Mouse (Mus musculus): Measurements from ENCODE around the gene Ugt1a6a. TPM values are rescaled to one million over a fixed set of nuclear protein-coding genes. Genes with fewer than 3 reads are reported as not detected.

Ugt1a6a gene
- polyA plus RNA-seq, 1 experiment from 2014 or later: 0.35 TPM

- Histone ChIP-seq H3K27me3 (ENCODE audit: control insufficient read depth, insufficient read depth, low read length) (no peaks in the 10 kb centered on the region), H3K4me2 (ENCODE audit: low read depth, low read length, severe bottlenecking) (no peak overlapping the region), H3K27ac (ENCODE audit: low read depth, low read length) (no peak overlapping the region), H3K4me3 (ENCODE audit: low read depth, low read length) (no peak overlapping the region), H3K9me3 (ENCODE audit: control insufficient read depth, low read length) (peaks cover 97% of the 10 kb centered on the region), H3K4me1 (replicated peaks; ENCODE audit: control insufficient read depth, insufficient read depth, low read length) (no peaks in the 10 kb centered on the region), H3K36me3 (ENCODE audit: control insufficient read depth, insufficient read depth, low read length) (no peaks in the 10 kb centered on the region), H3K9ac (ENCODE audit: low read length) (no peak overlapping the region)
- ATAC-seq (replicated peaks; ENCODE audit: low FRiP score) (no peak), DNase-seq (ENCODE audit: low spot score) (no peak)
- WGBS: 63% methylated on average over 3 of the region's 3 CpGs
Measured at GRCm38 (mm10) chr1:88232664-88233380, 98.2 kb downstream of the Ugt1a6a start.

DNA sequence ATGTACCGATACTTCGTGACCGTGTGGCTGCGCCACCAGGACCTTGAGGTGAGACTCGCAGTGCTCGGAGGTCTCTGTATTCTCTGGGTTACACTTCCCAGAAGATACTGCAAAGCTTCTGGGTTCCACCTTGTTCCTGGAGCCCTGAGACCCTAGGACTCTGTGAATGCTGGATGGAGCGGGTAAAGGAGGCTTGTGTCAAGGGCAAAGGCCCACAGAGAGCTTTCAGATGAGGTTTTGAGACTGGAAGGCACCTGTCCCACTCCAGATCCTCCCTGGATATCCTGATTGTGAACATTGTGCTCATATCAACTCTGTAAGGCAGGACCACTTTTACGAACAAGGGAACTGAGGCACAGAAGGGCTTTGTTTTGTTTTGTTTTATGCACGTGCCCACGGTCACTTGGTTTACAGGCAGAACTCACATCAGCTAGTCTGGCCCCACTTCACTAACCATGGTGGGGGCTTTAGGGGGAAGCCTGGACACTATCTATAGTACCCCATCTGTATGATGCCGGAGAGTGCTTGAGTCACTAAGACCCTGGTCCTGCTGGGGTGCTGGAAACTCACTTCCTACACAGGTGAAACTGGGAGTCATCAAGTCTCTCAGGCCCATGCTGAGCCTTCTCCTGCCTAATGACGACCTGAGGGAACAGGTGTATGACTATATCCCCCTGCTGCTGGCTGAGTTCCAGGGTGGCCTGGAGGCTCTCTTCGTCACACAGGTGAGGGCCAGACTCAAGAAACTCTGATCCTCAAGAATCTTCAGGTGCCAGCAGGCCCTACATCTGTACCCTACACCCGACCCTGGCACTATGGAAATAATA is 99.0 kb downstream of the Ugt1a6a start:
- Histone ChIP-seq H3K36me3 (ENCODE audit: control insufficient read depth, insufficient read depth, low read length) (no peaks in the 10 kb centered on the region), H3K9ac (ENCODE audit: low read length) (no peak overlapping the region), H3K4me3 (ENCODE audit: low read depth, low read length) (no peak overlapping the region), H3K4me1 (replicated peaks; ENCODE audit: control insufficient read depth, insufficient read depth, low read length) (no peaks in the 10 kb centered on the region), H3K9me3 (ENCODE audit: control insufficient read depth, low read length) (peaks cover 96% of the 10 kb centered on the region), H3K27ac (ENCODE audit: low read depth, low read length) (no peak overlapping the region), H3K4me2 (ENCODE audit: low read depth, low read length, severe bottlenecking) (no peak overlapping the region), H3K27me3 (ENCODE audit: control insufficient read depth, insufficient read depth, low read length) (no peaks in the 10 kb centered on the region)
- no peak for ATAC-seq (replicated peaks; ENCODE audit: low FRiP score)
- WGBS: 71% methylated on average over 14 of the region's 14 CpGs
- no peak for DNase-seq (ENCODE audit: low spot score)

- WGBS: 64% methylated on average over 4 of the region's 4 CpGs
- Histone ChIP-seq H3K36me3 (ENCODE audit: control insufficient read depth, insufficient read depth, low read length) (no peaks in the 10 kb centered on the region), H3K9me3 (ENCODE audit: control insufficient read depth, low read length) (peaks cover 96% of the 10 kb centered on the region), H3K27ac (ENCODE audit: low read depth, low read length) (no peak overlapping the region), H3K27me3 (ENCODE audit: control insufficient read depth, insufficient read depth, low read length) (no peaks in the 10 kb centered on the region), H3K4me3 (ENCODE audit: low read depth, low read length) (no peak overlapping the region), H3K9ac (ENCODE audit: low read length) (no peak overlapping the region), H3K4me1 (replicated peaks; ENCODE audit: control insufficient read depth, insufficient read depth, low read length) (no peaks in the 10 kb centered on the region), H3K4me2 (ENCODE audit: low read depth, low read length, severe bottlenecking) (no peak overlapping the region)
- ATAC-seq (replicated peaks; ENCODE audit: low FRiP score): no peak
- DNase-seq (ENCODE audit: low spot score): no peak
Measured at GRCm38 (mm10) chr1:88234248-88234610, 99.6 kb downstream of the Ugt1a6a start.

- ATAC-seq (replicated peaks; ENCODE audit: low FRiP score) (no peak), DNase-seq (ENCODE audit: low spot score) (no peak)
- H3K27me3 ChIP-seq (ENCODE audit: control insufficient read depth, insufficient read depth, low read length): no peaks in the 10 kb centered on the region
- H3K4me1 ChIP-seq (replicated peaks; ENCODE audit: control insufficient read depth, insufficient read depth, low read length): no peaks in the 10 kb centered on the region
- 47% methylated on average over 5 of the region's 5 CpGs for WGBS
- H3K9me3 ChIP-seq (ENCODE audit: control insufficient read depth, low read length): peaks cover 96% of the 10 kb centered on the region
- H3K4me2 ChIP-seq (ENCODE audit: low read depth, low read length, severe bottlenecking): no peak overlapping the region
- no peak overlapping the region for H3K4me3 ChIP-seq (ENCODE audit: low read depth, low read length)
- no peaks in the 10 kb centered on the region for H3K36me3 ChIP-seq (ENCODE audit: control insufficient read depth, insufficient read depth, low read length)
- H3K27ac ChIP-seq (ENCODE audit: low read depth, low read length): no peak overlapping the region
- H3K9ac ChIP-seq (ENCODE audit: low read length): no peak overlapping the region
Measured at GRCm38 (mm10) chr1:88234646-88235045, 100.0 kb downstream of the Ugt1a6a start.

DNA sequence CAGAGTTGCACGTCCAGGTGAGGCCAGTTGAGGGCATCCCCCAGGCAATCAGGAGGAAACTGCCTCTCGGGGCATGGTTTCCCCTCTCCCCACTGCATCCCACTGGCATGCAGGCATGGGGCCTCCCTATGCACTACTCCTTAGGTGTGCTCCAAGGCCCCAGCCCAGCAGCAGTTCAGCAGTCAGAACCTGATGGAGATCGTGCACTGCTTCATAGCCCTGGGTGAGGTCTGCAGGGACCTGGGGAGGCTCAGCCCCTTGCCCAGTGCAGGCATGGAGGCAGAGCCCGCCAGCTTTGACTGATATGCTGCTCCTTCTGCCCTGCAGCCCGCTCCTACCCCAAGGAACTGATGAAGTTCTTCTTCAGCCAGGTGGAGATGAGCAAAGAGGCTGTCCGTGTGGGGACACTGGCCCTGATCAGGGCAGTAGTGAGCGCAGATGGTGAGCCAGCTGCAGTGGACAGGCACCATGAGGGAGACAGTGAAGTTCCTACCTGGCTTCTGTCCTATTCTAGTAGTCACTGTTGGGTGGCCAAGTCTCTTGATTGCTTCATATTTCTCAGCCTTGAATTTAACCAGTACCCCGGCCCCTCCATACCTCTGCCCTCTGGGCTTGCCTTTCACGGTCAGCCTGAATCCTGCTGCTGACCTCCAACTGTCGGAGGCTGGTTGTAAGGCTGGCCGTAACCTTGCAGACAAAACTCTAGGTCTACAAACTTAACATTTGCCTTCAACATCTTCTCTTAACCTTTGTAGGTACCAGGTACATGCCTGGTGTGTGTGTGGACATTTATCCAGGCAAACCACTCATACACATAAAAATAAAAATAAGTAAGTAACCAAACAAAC is 100.7 kb downstream of the Ugt1a6a start:
- Histone ChIP-seq H3K27ac (ENCODE audit: low read depth, low read length) (no peak overlapping the region), H3K9me3 (ENCODE audit: control insufficient read depth, low read length) (peaks cover 96% of the 10 kb centered on the region), H3K9ac (ENCODE audit: low read length) (no peak overlapping the region), H3K27me3 (ENCODE audit: control insufficient read depth, insufficient read depth, low read length) (no peaks in the 10 kb centered on the region), H3K4me3 (ENCODE audit: low read depth, low read length) (no peak overlapping the region), H3K4me1 (replicated peaks; ENCODE audit: control insufficient read depth, insufficient read depth, low read length) (no peaks in the 10 kb centered on the region), H3K36me3 (ENCODE audit: control insufficient read depth, insufficient read depth, low read length) (no peaks in the 10 kb centered on the region), H3K4me2 (ENCODE audit: low read depth, low read length, severe bottlenecking) (no peak overlapping the region)
- DNase-seq (ENCODE audit: low spot score): no peak
- 67% methylated on average over 11 of the region's 11 CpGs for WGBS
- no peak for ATAC-seq (replicated peaks; ENCODE audit: low FRiP score)

DNA sequence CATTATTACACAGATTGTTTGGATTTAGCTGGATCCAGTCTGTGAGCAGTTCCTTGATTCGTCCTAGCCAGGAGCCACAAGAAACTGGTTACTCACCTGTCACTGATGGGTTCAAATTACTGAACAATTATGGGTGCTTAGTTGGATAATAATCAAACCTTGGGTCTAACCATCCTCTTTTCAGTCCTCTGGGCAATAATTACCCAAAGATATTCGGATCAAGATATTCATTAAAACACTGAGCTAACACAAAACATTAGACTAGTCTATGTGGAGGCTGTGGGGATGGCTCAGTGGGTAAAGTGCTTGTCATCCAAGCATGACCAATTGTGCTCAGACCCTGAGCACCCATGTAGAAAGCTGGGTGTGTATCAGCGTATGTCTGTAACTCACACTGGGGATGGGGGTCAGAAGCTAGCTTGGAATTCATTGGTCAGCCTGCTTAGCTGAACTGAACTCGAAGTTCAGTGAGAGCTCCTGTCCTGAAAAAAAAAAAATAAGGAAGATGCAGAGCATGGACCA is 101.3 kb downstream of the Ugt1a6a start:
- Histone ChIP-seq H3K4me2 (ENCODE audit: low read depth, low read length, severe bottlenecking) (no peak overlapping the region), H3K4me1 (replicated peaks; ENCODE audit: control insufficient read depth, insufficient read depth, low read length) (no peaks in the 10 kb centered on the region), H3K36me3 (ENCODE audit: control insufficient read depth, insufficient read depth, low read length) (no peaks in the 10 kb centered on the region), H3K4me3 (ENCODE audit: low read depth, low read length) (no peak overlapping the region), H3K27ac (ENCODE audit: low read depth, low read length) (no peak overlapping the region), H3K9ac (ENCODE audit: low read length) (no peak overlapping the region), H3K9me3 (ENCODE audit: control insufficient read depth, low read length) (peaks cover 96% of the 10 kb centered on the region), H3K27me3 (ENCODE audit: control insufficient read depth, insufficient read depth, low read length) (no peaks in the 10 kb centered on the region)
- ATAC-seq (replicated peaks; ENCODE audit: low FRiP score) (no peak), DNase-seq (ENCODE audit: low spot score) (no peak)
- 69% methylated on average over 4 of the region's 4 CpGs for WGBS

GRCm38 (mm10) chr1:88237311-88237710 is 102.7 kb downstream of the Ugt1a6a start:
- H3K4me1 ChIP-seq (replicated peaks; ENCODE audit: control insufficient read depth, insufficient read depth, low read length): no peaks in the 10 kb centered on the region
- H3K4me3 ChIP-seq (ENCODE audit: low read depth, low read length): no peak overlapping the region
- WGBS: 80% methylated on average over 5 of the region's 5 CpGs
- no peak for ATAC-seq (replicated peaks; ENCODE audit: low FRiP score)
- no peaks in the 10 kb centered on the region for H3K36me3 ChIP-seq (ENCODE audit: control insufficient read depth, insufficient read depth, low read length)
- peaks cover 93% of the 10 kb centered on the region for H3K9me3 ChIP-seq (ENCODE audit: control insufficient read depth, low read length)
- H3K27me3 ChIP-seq (ENCODE audit: control insufficient read depth, insufficient read depth, low read length): no peaks in the 10 kb centered on the region
- no peak overlapping the region for H3K27ac ChIP-seq (ENCODE audit: low read depth, low read length)
- no peak overlapping the region for H3K4me2 ChIP-seq (ENCODE audit: low read depth, low read length, severe bottlenecking)
- DNase-seq (ENCODE audit: low spot score): no peak
- no peak overlapping the region for H3K9ac ChIP-seq (ENCODE audit: low read length)

DNA sequence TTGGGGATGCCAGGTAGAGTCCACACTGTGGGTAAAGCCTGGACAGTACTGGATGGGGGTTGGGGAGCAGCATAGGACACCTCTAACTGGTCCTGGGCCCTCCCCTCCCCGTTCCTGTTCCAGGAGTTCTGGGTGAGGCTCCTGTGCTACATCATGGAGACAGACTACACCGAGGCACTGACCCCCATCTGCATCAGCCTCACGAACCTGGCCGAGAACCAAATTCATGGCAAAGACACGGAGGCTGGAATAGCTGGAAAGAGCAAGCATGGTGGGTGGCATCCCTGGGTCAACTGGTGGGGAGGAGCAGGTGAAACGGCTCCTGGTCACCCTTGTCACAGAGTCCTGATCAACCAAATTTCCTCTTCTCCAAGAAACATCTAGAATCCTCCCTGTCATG is 104.2 kb downstream of the Ugt1a6a start:
- ATAC-seq (replicated peaks; ENCODE audit: low FRiP score) (no peak), DNase-seq (ENCODE audit: low spot score) (no peak)
- Histone ChIP-seq H3K9ac (ENCODE audit: low read length) (no peak overlapping the region), H3K27ac (ENCODE audit: low read depth, low read length) (no peak overlapping the region), H3K36me3 (ENCODE audit: control insufficient read depth, insufficient read depth, low read length) (no peaks in the 10 kb centered on the region), H3K27me3 (ENCODE audit: control insufficient read depth, insufficient read depth, low read length) (no peaks in the 10 kb centered on the region), H3K4me2 (ENCODE audit: low read depth, low read length, severe bottlenecking) (no peak overlapping the region), H3K9me3 (ENCODE audit: control insufficient read depth, low read length) (peaks cover 92% of the 10 kb centered on the region), H3K4me3 (ENCODE audit: low read depth, low read length) (no peak overlapping the region), H3K4me1 (replicated peaks; ENCODE audit: control insufficient read depth, insufficient read depth, low read length) (no peaks in the 10 kb centered on the region)
- 76% methylated on average over 6 of the region's 6 CpGs for WGBS
